In genomic region chr12:40118872-40119271, GRCm38 (mm10) we compare ENCODE assay signal across 26 mouse cellular contexts. TPM values are rescaled to one million over a fixed set of nuclear protein-coding genes. Genes with fewer than 3 reads are reported as not detected.
"Had no signal": no experiment of that assay in that cellular context is flagged by ENCODE, and none has a peak within 500 bp of the region (broad histone marks: within the 10 kb centered on the region; RNA-seq: fewer than 3 reads in every experiment).

No protein-coding gene starts in this region.

- H3K4me1 ChIP-seq: heart, embryonic 10.5 days; heart, embryonic 12.5 days; hindbrain, embryonic 10.5 days; hindbrain, embryonic 13.5 days; hindbrain, embryonic 15.5 days; intestine, embryonic 15.5 days; kidney, embryonic 15.5 days; limb, embryonic 10.5 days; limb, embryonic 12.5 days; liver, embryonic 13.5 days; liver, embryonic 15.5 days had no signal

- DNase-seq: gastrocnemius, postnatal 14 days; gastrocnemius, postnatal 36 days; heart, adult 11 months; heart, adult 2 months; heart, postnatal 10 days; heart, postnatal 4 days; kidney, adult 18-20 months; kidney, postnatal 25 days; kidney, postnatal 4 days; liver; liver, embryonic 13.5 days had no signal

- H3K36me3 ChIP-seq: heart, embryonic 10.5 days; heart, embryonic 12.5 days; hindbrain, embryonic 10.5 days; hindbrain, embryonic 13.5 days; hindbrain, embryonic 15.5 days; intestine, embryonic 15.5 days; kidney, embryonic 15.5 days; limb, embryonic 10.5 days; limb, embryonic 12.5 days; liver, embryonic 13.5 days; liver, embryonic 15.5 days had no signal

- H3K27me3 ChIP-seq: heart, embryonic 12.5 days; hindbrain, embryonic 13.5 days; hindbrain, embryonic 15.5 days; intestine, embryonic 15.5 days; kidney, embryonic 15.5 days; limb, embryonic 12.5 days; liver, embryonic 13.5 days; liver, embryonic 15.5 days had no signal

- H3K27ac ChIP-seq: heart, adult 2 months; heart, embryonic 10.5 days; hindbrain, embryonic 10.5 days; hindbrain, embryonic 13.5 days; hindbrain, embryonic 15.5 days; intestine, embryonic 15.5 days; kidney, embryonic 15.5 days; kidney, postnatal 0 days; layer of hippocampus, adult 2 months; left cerebral cortex, adult 2 months; limb, embryonic 10.5 days; limb, embryonic 12.5 days; liver, embryonic 13.5 days; liver, embryonic 15.5 days had no signal

- H3K9me3 ChIP-seq: heart, embryonic 10.5 days; heart, embryonic 12.5 days; hindbrain, embryonic 10.5 days; hindbrain, embryonic 13.5 days; hindbrain, embryonic 15.5 days; intestine, embryonic 15.5 days; kidney, embryonic 15.5 days; limb, embryonic 10.5 days; limb, embryonic 12.5 days; liver, embryonic 13.5 days; liver, embryonic 15.5 days had no signal

- H3K9ac ChIP-seq: heart, embryonic 12.5 days; hindbrain, embryonic 13.5 days; hindbrain, embryonic 15.5 days; intestine, embryonic 15.5 days; kidney, embryonic 15.5 days; limb, embryonic 12.5 days; liver, embryonic 13.5 days; liver, embryonic 15.5 days had no signal

- H3K4me3 ChIP-seq: heart, adult 2 months; heart, embryonic 10.5 days; heart, embryonic 12.5 days; hindbrain, embryonic 10.5 days; hindbrain, embryonic 13.5 days; hindbrain, embryonic 15.5 days; intestine, embryonic 15.5 days; kidney, embryonic 15.5 days; layer of hippocampus, adult 2 months; left cerebral cortex, adult 2 months; limb, embryonic 10.5 days; limb, embryonic 12.5 days; liver, embryonic 13.5 days; liver, embryonic 15.5 days had no signal

- H3K4me2 ChIP-seq: heart, embryonic 12.5 days; hindbrain, embryonic 13.5 days; hindbrain, embryonic 15.5 days; intestine, embryonic 15.5 days; kidney, embryonic 15.5 days; limb, embryonic 12.5 days; liver, embryonic 11.5 days; liver, embryonic 13.5 days; liver, embryonic 15.5 days had no signal

- ATAC-seq: intestine, embryonic 15.5 days; intestine, postnatal 0 days had no signal

RNA-seq across cellular contexts. Expression of gene Scin, which starts 15.2 kb away (rescaled TPM):
- total RNA-seq: left cerebral cortex, adult 2 months had no signal
